Comparison of ENCODE assay signal across 8 mouse cellular contexts in the genomic region with DNA sequence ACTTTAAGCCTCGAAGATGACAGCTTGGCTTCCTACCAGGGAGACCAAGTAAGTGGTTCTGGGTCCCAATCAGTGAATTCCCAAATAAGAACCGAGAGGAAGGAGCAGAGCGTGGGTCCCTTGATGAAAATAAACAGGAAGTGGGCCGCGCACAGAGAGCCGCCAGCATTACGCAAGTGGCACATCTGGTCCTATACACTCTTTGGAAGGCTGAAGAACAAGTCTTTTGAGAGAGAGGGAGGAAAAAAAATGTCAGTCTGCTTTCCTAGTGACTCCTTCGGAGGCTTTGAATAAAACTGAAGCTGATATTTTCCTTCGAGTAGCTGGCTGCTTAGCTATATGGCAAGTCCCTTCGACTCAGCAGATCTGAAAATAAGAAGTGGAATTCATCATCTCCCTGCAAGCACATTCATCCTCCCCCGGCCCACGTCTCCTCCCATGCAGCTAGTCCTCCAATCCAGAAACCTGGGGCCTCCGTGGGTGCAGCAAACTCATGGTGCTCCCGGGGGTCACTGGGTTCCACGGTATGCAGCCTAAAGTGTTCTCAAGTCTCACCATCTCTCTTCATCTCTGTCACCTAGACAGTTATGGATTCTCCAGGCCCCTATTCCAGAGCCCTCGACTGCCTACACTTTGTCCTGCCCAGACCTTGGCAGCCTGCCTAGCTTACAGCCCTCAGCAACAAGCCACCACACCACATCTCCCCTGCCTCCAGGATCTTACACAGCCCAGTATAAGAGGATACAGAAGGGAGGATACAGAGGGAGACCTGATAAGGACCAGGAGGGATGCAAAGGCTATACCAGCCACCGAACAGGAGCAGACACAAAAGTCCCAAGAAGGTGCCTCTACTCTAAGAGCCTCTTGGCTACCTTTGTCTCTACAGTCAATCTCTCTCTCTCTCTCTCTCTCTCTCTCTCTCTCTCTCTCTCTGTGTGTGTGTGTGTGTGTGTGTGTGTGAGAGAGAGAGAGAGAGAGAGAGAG. TPM values are rescaled to one million over a fixed set of nuclear protein-coding genes. Genes with fewer than 3 reads are reported as not detected.
DNase-seq lines count a peak whose midpoint lies in the region; ATAC-seq lines count a peak whose summit lies in the region.

No protein-coding gene starts in this region.

- H3K27ac ChIP-seq in kidney, embryonic 16.5 days (ENCODE audit: low read length): peak overlapping the region; percentile 84
- peak overlapping the region; percentile 33; the same call in 1 of the 2 replicates for H3K27ac ChIP-seq in liver, embryonic 15.5 days (replicated peaks)
- H3K27ac ChIP-seq in stomach, embryonic 14.5 days (ENCODE audit: low read length): peak overlapping the region; percentile 93

- DNase-seq in thymus, postnatal 14 days: peak; percentile 6
- DNase-seq in thymus, adult 18-20 months: no peak
- DNase-seq in heart, adult 11 months: peak; percentile 98
- no peak for DNase-seq in spleen, postnatal 4 days (ENCODE audit: low spot score in 2 of 2)
- no peak for DNase-seq in ovary, postnatal 14 days (ENCODE audit: low spot score)

- ATAC-seq in kidney, embryonic 16.5 days (ENCODE audit: low FRiP score, low TSS enrichment): no peak; the same call in 1 of the 2 replicates
- no peak for ATAC-seq in liver, embryonic 15.5 days (ENCODE audit: insufficient read depth)
- no peak for ATAC-seq in stomach, embryonic 14.5 days (ENCODE audit: insufficient number of reproducible peaks, insufficient read depth, low FRiP score, low read depth)

- no peaks in the 10 kb centered on the region for H3K36me3 ChIP-seq in kidney, embryonic 16.5 days (ENCODE audit: insufficient read depth, low read length)
- no peaks in the 10 kb centered on the region for H3K36me3 ChIP-seq in liver, embryonic 15.5 days (replicated peaks)
- no peaks in the 10 kb centered on the region for H3K36me3 ChIP-seq in stomach, embryonic 14.5 days (ENCODE audit: control insufficient read depth, insufficient read depth, low read length)

- no peak overlapping the region for H3K4me2 ChIP-seq in kidney, embryonic 16.5 days (replicated peaks; ENCODE audit: low read depth, low read length)
- no peak overlapping the region for H3K4me2 ChIP-seq in liver, embryonic 15.5 days
- no peak overlapping the region for H3K4me2 ChIP-seq in stomach, embryonic 14.5 days (replicated peaks; ENCODE audit: low read depth, low read length)

- peaks cover 59% of the 10 kb centered on the region for H3K4me1 ChIP-seq in kidney, embryonic 16.5 days (ENCODE audit: insufficient read depth, low read length)
- H3K4me1 ChIP-seq in liver, embryonic 15.5 days (replicated peaks): peaks cover 7% of the 10 kb centered on the region; the same call in 1 of the 2 replicates
- peaks cover 42% of the 10 kb centered on the region for H3K4me1 ChIP-seq in stomach, embryonic 14.5 days (ENCODE audit: control insufficient read depth, insufficient read depth, low read length)

- no peak overlapping the region for H3K4me3 ChIP-seq in kidney, embryonic 16.5 days (ENCODE audit: low read length)
- H3K4me3 ChIP-seq in liver, embryonic 15.5 days (replicated peaks): no peak overlapping the region
- H3K4me3 ChIP-seq in stomach, embryonic 14.5 days (ENCODE audit: low read depth, low read length): no peak overlapping the region

- H3K9ac ChIP-seq in kidney, embryonic 16.5 days (replicated peaks; ENCODE audit: low read length): no peak overlapping the region
- H3K9ac ChIP-seq in liver, embryonic 15.5 days: no peak overlapping the region
- no peak overlapping the region for H3K9ac ChIP-seq in stomach, embryonic 14.5 days (replicated peaks; ENCODE audit: low read depth, low read length)

- WGBS in kidney, embryonic 16.5 days: 36% methylated on average over 17 of the region's 17 CpGs
- WGBS in liver, embryonic 15.5 days (ENCODE audit: insufficient replicate concordance): 22% methylated on average over 17 of the region's 17 CpGs
- WGBS in stomach, embryonic 14.5 days: 23% methylated on average over 17 of the region's 17 CpGs

- no peaks in the 10 kb centered on the region for H3K27me3 ChIP-seq in kidney, embryonic 16.5 days (ENCODE audit: insufficient read depth, low read length)
- 0 out of 2 replicates have a peak, but pooled peaks cover 10% of the 10 kb centered on the region for H3K27me3 ChIP-seq in liver, embryonic 15.5 days
- H3K27me3 ChIP-seq in stomach, embryonic 14.5 days (ENCODE audit: control insufficient read depth, insufficient read depth, low read length): no peaks in the 10 kb centered on the region

- H3K9me3 ChIP-seq in kidney, embryonic 16.5 days (ENCODE audit: low read length): no peaks in the 10 kb centered on the region
- H3K9me3 ChIP-seq in liver, embryonic 15.5 days (replicated peaks): no peaks in the 10 kb centered on the region
- H3K9me3 ChIP-seq in stomach, embryonic 14.5 days (ENCODE audit: control insufficient read depth, low read depth, low read length): no peaks in the 10 kb centered on the region

RNA-seq across cellular contexts. Expression of a gene that starts 43.8 kb away (rescaled TPM):
- polyA plus RNA-seq in kidney, embryonic 16.5 days (2015; fragmentation: Nextera tagmentation; extraction: Ambion mirVana): 1.4 and 1.7 TPM in 2 replicates
- 1.1 and 1.4 TPM in 2 replicates for polyA plus RNA-seq in liver, embryonic 15.5 days (2015; fragmentation: Nextera tagmentation; extraction: Ambion mirVana)
- polyA plus RNA-seq in stomach, embryonic 14.5 days (2014; fragmentation: Nextera tagmentation; extraction: Ambion mirVana): 1.4 and 1.5 TPM in 2 replicates

Comparison
In these comparisons a context has a peak if more than half of its experiments do, and no peak if none do; other contexts are left out.
1. DNase-seq: peak in thymus, postnatal 14 days (single experiment) and heart, adult 11 months (single experiment); none in thymus, adult 18-20 months (0 of 2), spleen, postnatal 4 days (0 of 2) and ovary, postnatal 14 days (single experiment).
2. H3K27ac ChIP-seq: peak in every context shown above with its lines; median percentile 93 in stomach, embryonic 14.5 days; 84 in kidney, embryonic 16.5 days; 33 in liver, embryonic 15.5 days.